Mouse (Mus musculus): Measurements from ENCODE around the gene Mvp.

Gene Mvp

DNA sequence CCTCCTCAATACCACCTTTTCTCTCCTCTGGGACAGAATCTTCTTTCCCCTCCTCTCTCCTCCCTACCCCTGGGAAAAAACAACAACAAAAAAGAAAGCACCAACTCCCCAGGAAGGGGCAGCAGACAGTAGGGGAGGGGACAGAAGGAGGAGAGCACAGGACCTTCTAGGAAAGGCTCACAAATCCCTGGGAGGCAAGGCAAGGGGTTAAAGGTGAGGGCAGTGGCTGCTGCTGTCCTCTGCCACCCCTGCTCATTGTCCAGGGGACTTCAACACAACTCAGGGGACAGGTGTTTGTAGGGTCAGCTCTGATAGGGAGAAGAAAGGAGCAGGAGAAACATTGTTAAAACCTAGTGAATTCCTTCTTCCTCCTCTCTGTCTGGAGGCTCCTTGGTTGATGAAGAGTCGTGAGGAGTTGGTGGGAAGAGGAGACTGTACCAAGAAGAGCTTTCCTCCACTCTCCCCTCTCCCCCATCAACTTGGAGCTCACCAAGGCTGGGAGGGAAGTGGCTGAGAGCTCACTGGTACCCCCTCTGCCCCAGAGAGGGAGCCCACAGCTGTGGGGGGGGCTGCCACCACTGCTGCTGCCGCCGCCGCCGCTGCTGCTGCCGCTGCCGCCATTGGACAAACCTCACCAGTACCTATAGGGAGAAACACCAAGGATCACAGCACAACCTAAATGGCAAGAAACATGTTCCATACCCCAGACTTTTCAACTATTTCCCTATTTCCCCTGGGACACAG lies 8.3 kb upstream of the Mvp start:
- ChIA-PET CTCF (interaction anchor here in 2 of 4 experiments (0.5 to 0.6 kb wide), 2 partner anchors 61 to 81 kb away, joined by 4 read pairs; no protein-coding TSS in a partner anchor), POLR2A (interaction anchor here in 3 of 4 experiments (1.0 to 7.5 kb wide), 12 partner anchors 8 to 229 kb away, joined by 3 to 280 read pairs (median 4); partner anchors contain the start of genes Mvp (in 2 of the 3), Pagr1a (in 2 of the 3) and Pagr1b (in 2 of the 3))

DNA sequence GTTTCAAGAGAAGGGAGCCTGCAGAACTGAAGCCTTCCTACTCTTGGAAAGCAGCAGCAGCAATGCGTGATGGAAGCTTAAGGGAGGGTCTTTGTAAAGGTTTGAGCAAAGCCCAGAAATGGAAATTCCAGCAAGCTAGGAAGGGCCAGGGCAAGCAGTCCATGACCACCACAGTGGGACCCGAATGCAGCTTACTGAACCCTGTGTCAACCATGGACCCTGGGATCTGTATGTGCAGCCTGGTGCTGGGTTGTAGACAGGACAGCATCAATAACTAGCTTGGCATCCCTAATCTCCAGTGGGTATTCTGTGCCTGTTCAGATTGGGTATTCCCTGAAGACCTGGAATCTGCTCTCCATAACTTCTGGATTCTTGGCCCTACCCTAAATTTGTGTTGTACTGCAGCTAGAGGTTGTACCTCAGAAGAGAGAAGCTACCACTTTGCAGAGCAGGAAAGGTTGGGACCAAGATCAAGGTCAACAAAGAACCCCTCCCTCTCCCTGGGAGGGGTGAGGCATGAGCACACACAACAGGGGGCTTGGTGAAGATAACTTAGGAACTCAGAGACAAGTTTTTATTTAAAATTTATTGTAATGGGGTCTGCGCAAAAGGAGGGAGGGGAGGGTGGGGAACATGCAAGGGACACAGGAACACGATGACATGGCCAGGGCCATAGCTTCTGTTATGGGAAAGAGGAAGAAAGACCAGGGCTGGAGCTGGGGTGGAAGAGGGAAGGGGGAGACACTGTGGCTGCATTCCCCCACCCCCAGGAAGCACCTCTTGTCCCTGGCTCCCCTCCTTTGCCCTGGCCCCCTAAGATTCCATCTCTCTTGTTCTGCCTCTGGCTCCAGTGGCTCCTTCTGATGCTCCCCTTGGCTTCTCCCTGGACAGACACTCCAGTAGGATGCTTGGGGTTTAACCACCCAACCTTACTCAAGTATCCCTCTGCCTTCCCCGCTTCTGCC lies 7.4 kb upstream of the Mvp start:
- ChIA-PET CTCF (interaction anchor here in 1 of 4 experiments (0.8 kb wide), 1 partner anchor 329 kb away, joined by 3 read pairs; no protein-coding TSS in a partner anchor), POLR2A (interaction anchor here in 3 of 4 experiments (0.7 to 7.5 kb wide), 25 partner anchors 8 to 235 kb away, joined by 3 to 280 read pairs (median 4); partner anchors contain the start of genes AI467606 (in 1 of the 3), Cd2bp2 (in 1 of the 3), Fam57b (in 1 of the 3) and Hirip3 (in 1 of the 3))

DNA sequence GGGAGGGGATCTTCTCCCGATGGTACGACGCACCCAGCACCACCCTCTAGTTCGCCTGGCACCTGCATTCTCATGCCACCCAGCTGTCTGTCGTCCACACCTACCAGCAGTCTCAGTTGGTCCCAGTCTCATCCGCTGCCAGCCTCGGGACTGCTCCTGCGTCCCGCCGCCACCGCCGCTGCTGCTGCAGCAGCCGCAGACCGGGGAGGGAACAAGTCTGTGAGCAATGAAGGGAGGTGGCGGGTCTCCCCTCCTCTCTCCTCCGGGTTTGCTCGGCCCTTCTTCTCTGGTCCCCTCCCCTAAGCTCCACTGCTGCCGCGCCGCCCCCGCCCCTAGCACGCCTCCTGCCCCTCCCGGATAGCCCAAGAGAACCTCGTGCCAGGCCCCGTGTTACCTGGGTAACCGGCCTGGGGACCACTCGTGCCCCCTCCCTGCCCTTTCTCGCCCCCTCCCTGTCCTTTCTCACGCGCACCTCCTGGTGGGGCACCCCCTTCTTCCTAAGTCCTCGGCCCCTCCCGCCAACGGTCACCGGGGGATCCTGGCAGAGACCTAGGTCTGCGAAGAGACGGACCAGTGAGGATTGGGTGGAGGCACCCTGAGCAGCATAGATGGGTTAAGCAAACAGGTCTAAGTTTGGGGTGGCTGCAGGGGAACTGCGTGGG lies 6.6 kb upstream of the Mvp start, which contains the start of the genes Gm42742 and Prrt2:
Gm42742 (minus strand) TSS at position 197 of the 662 bp plus-strand sequence.
Prrt2 (minus strand) TSS at position 311 of the 662 bp plus-strand sequence.
- ChIA-PET POLR2A (interaction anchor here in 3 of 4 experiments (0.7 to 7.5 kb wide), 22 partner anchors 8 to 235 kb away, joined by 3 to 280 read pairs (median 4); partner anchors contain the start of genes AI467606 (in 1 of the 3), Cd2bp2 (in 1 of the 3), Fam57b (in 1 of the 3) and Hirip3 (in 1 of the 3)), CTCF (interaction anchor here in 1 of 4 experiments (0.5 to 1.6 kb wide), 3 partner anchors 12 to 329 kb away, joined by 3 read pairs; no protein-coding TSS in a partner anchor)

DNA sequence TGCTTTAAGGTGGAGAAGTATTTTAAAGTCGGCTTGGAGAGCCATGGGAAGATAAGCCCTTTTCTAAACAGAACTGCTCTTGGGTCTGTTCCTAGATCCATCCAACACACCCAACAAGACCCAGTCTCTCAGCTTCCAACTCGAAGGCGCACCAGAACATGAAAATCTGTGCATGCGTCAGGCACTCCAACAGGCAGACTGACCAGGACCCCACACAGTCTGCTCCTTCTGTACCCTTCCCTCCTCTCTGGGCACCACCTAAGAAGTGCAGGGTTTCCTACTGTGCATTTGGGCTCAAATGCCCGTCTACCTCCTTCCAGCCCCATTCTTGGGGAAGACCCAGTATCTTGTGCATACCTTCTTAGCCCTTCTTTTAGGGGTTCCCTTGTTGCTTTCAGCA lies 6.1 kb upstream of the Mvp start:
- CTCF ChIA-PET: interaction anchor here in 1 of 4 experiments (0.5 to 1.6 kb wide), 2 partner anchors 11 to 58 kb away, joined by 3 read pairs; no protein-coding TSS in a partner anchor
- POLR2A ChIA-PET: interaction anchor here in 3 of 4 experiments (1.1 to 3.1 kb wide), 8 partner anchors 9 to 222 kb away, joined by 3 to 15 read pairs (median 10); partner anchors contain the start of genes AI467606 (in 1 of the 3), Fam57b (in 1 of the 3) and Kif22 (in 1 of the 3)

DNA sequence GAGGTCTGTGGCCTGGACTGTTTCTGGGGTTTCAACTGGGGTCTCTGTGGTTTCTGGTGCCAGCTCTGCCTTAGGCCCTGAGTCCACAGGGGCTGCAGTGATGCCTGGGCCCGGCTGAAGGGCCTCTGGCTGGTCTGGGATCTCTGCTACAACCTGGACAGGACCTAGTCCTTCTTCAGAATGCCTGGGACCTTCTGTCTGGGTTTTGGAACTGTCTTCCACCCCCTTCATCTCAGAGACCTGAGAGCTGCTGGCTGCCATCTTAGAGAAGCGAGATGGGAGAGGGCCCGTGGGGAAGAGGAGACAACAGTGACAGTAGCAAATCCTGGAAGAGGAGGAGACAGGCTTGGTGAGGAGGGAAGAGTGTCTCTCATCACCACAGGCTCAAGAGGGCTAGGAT lies 5.6 kb upstream of the Mvp start:
- CTCF ChIA-PET: interaction anchor here in 1 of 4 experiments (1.6 kb wide), 1 partner anchor 11 kb away, joined by 3 read pairs; no protein-coding TSS in a partner anchor
- POLR2A ChIA-PET: interaction anchor here in 2 of 4 experiments (1.2 to 3.1 kb wide), 4 partner anchors 11 to 222 kb away, joined by 4 to 15 read pairs (median 10); partner anchors contain the start of genes Fam57b (in 1 of the 2) and Kif22 (in 1 of the 2)

DNA sequence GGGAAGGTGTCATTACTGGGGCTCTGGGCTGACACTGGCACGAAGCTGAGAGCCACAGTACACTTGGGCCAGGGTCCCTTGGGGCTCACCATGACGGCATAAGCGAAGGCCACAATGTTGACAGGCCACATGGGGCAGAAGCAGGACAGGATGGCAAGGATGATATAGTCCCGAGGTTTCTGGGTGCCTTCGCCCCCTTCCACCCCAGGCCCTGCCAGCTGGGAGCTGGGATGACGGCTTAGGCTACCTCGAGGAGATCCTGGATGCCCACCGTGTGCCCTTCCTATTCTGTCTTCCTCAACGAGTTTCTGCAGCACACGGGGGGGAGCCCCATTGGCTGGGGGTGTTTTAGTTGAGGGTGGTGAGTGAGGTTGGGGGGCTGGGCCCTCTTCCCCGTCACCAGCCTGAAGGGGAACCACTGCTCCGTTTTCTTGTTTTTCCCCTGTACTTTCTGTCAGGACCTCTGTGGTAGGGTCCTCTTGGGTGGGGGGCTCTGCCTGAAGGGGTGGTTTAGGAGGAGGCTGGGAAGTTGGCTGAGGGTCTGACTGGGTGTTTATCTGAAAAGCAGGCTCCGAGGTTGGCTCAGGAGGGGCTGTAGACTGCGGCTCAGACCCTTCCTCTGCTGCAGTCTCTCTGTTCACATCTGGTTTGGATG lies 5.0 kb upstream of the Mvp start:
- CTCF ChIA-PET: interaction anchor here in 1 of 4 experiments (1.6 kb wide), 1 partner anchor 10 kb away, joined by 3 read pairs; no protein-coding TSS in a partner anchor
- POLR2A ChIA-PET: interaction anchor here in 3 of 4 experiments (0.6 to 3.1 kb wide), 5 partner anchors 11 to 71 kb away, joined by 3 to 10 read pairs (median 4); partner anchors contain the start of gene Kif22 (in 1 of the 3)

DNA sequence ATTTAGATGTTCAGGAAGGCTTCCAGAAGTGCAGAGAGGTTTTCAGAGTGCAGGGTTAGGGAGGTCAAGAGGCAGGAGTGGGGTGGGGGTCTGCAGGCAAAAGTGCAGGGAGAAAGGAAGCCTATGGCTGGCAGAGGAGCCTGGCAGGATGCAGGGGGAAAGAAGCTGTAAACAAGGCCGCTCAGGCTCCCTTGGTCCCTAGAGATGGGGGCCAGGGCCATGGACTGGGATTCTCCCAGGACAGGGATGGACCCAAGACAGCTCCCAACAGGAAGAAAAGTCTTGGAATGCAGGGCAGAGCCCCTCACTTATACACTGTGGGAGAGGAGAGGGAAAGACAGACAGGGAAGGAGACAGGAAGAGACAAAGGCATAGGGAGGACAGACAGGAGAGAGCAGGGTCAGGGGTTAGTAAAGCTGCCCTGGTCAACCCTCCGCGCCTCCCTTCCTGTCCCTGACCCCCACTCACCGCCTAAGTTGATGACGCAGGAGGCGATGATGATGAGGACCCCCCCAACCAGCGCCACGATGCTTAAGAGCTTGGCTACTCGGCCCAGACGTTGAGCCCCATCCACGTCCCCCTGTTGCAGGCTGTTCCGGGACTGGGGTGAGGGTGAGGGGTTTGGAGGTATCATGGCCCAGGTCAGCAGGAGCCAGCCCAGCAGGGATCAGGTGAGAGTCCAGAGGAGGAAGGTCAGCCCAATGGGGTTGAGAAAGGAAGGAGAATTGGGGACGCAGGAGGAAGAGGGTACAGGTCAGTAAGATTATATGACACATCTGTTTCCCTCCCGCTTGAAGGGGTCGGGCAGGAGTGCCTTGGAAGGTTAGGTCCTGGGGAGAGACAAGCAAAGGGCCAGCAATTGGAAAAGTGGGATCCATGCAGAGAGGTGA lies 4.2 kb upstream of the Mvp start:
- CTCF ChIA-PET: no interaction called here

DNA sequence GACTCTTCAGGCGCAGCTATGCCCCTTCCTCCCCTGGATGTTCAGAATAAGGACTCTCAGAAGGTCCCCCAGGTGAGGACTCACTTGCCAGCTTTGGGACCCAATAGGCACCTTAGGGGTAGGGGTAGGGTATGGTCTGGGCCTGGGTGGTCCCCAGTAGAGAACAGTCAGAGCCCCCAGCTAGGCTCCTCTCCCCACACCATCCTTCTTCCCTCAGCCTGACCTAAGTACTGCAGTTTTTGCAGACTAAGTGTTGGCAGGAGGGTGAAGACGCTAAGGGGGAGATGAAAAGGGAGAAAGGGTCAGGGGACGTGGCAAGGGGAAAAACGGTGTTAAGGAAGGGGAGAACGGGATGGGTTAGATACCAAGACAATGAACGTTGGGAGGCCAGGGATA lies 3.5 kb upstream of the Mvp start:
- ChIA-PET POLR2A (interaction anchor here (0.6 to 13.6 kb wide), 22 partner anchors 7 to 1561 kb away, joined by 3 to 280 read pairs (median 4); partner anchors contain the start of genes Maz (in 4 of the 4), Cd2bp2 (in 1 of the 4), Fam57b (in 1 of the 4) and Kat8 (in 1 of the 4)), CTCF (interaction anchor here in 3 of 4 experiments (0.7 to 3.0 kb wide), 9 partner anchors 8 to 543 kb away, joined by 3 to 44 read pairs (median 4); partner anchors contain the start of genes Maz (in 1 of the 3) and Sh2b1 (in 1 of the 3))

More for the DNA sequence above, 4.2 kb upstream of the Mvp start:
- POLR2A ChIA-PET: interaction anchor here in 3 of 4 experiments (0.6 to 13.6 kb wide), 7 partner anchors 6 to 172 kb away, joined by 3 to 280 read pairs (median 6); partner anchors contain the start of genes Maz (in 3 of the 3) and Prrt2 (in 1 of the 3)

DNA sequence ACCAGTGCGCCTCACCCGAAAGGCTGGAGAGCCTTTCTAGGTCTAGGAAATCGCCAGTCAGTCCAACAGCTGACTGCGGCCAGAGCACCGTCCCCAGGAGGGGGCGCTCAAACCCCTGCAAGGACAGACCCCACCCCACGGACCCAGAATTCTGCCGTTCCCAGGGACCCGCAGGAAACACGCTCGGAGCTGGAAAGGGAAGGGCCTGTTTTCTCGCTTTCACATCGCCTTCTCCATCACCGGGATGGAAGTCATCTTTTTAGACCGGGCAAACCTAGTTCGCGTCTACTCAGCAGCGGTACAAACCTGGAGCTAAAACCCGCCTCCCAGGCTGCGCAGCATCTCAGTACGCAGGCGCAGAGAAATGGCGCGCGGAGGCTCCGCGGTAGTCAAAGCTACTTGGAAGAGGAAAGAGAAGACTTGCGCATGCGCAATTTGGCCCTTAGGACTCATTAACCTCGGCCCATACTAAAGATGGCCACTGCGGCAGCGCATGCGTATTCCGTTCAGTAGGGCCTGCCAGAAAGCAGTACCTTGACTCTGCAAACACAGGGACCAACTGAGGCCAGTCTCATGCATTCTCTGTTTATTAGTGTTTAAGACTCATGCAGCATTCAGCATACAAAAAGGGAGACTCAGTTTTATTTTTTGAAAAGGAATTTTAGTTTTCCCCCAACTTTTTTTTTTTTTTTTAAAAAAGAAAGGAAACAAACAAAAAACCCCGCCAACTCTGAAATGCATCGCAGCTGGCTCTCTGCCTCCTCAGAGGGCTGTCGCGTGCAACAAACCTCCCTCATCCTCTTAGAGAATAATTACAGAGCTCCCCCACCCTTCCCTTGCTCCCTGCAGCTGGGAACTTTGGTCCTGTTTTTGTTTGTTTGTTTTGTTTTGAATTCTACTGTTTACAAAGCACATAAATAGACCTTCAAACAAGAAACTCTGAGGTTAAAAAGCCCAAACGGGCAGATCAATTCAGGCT lies 2.8 kb upstream of the Mvp start, which contains the start of gene Pagr1a:
Pagr1a (minus strand) TSS at position 382 of the 979 bp plus-strand sequence.
- ChIA-PET POLR2A (interaction anchor here (0.6 to 13.6 kb wide), 78 partner anchors 7 to 1561 kb away, joined by 3 to 280 read pairs (median 4); partner anchors contain the start of genes Maz (in 4 of the 4), Kif22 (in 3 of the 4), Hirip3 (in 2 of the 4) and Ino80e (in 2 of the 4)), CTCF (interaction anchor here (0.6 to 3.0 kb wide), 46 partner anchors 8 to 589 kb away, joined by 3 to 44 read pairs (median 4); partner anchors contain the start of genes Maz (in 4 of the 4), Kif22 (in 2 of the 4), AI467606 (in 1 of the 4) and Sh2b1 (in 1 of the 4))

DNA sequence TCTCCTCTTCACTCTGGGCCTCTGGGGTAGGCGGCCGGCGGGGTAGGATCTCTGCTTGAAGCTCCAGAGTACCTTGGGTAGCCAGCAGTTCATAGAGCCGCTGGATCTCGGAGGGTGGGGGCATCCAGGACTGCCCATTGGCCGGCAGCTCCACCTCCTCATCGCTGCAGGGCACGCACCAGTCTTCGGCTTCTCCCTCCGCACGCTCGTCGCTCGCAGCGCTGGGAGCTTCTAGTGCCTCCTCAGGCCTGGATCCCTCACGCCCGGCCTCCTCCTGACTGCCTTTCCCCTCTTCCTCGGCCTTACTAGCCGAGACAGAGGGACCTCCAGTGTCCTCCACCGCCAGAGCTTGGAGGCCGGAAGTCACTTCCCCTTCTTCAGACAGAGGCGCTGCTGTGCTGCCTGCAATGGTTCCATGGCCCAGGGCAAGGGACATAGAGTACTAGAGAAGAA lies 2.1 kb upstream of the Mvp start:
- ChIA-PET POLR2A (interaction anchor here (0.6 to 13.6 kb wide), 62 partner anchors 8 to 721 kb away, joined by 3 to 280 read pairs (median 5); partner anchors contain the start of genes Maz (in 4 of the 4), Kif22 (in 3 of the 4), Asphd1 (in 2 of the 4) and Hirip3 (in 2 of the 4)), CTCF (interaction anchor here (0.6 to 3.0 kb wide), 34 partner anchors 8 to 542 kb away, joined by 3 to 44 read pairs (median 4); partner anchors contain the start of genes Maz (in 3 of the 4), Kif22 (in 2 of the 4), AI467606 (in 1 of the 4) and Sh2b1 (in 1 of the 4))

DNA sequence TGATC lies 1.9 kb upstream of the Mvp start, which contains the start of gene Pagr1b:
Pagr1b (minus strand) TSS at position 4 of the 5 bp plus-strand sequence.
- POLR2A ChIA-PET: interaction anchor here (1.0 to 13.6 kb wide), 29 partner anchors 8 to 514 kb away, joined by 3 to 280 read pairs (median 7); partner anchors contain the start of genes Maz (in 4 of the 4), 4930451I11Rik (in 1 of the 4), Asphd1 (in 1 of the 4) and Fam57b (in 1 of the 4)
- CTCF ChIA-PET: interaction anchor here (0.6 to 3.0 kb wide), 17 partner anchors 8 to 131 kb away, joined by 3 to 44 read pairs (median 6); partner anchors contain the start of genes Maz (in 2 of the 4), AI467606 (in 1 of the 4) and Kif22 (in 1 of the 4)

DNA sequence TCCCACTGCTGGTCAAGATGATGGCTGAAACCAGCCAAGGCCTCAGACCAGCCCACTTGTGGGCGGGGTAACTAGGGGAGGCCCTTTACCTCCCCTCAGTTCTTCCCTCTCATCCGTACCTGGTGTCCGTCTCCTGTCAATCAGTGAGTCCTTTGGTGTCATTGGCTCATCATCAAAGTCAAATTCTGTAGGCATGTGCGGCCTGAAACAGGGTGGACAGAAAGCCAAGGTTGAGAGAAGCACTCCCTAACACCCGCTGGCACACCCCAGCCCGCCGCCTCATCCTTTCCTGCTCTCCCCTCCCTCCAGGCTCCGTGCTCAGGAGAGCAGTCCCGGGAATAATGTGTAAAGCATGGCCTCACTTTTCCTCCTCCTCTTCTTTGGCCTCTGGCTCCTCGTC lies 1.7 kb upstream of the Mvp start:
- ChIA-PET POLR2A (interaction anchor here (0.5 to 13.6 kb wide), 33 partner anchors 8 to 514 kb away, joined by 3 to 280 read pairs (median 6); partner anchors contain the start of genes Maz (in 4 of the 4), 4930451I11Rik (in 1 of the 4), Asphd1 (in 1 of the 4) and Fam57b (in 1 of the 4)), CTCF (interaction anchor here (0.6 to 3.0 kb wide), 17 partner anchors 7 to 131 kb away, joined by 3 to 44 read pairs (median 6); partner anchors contain the start of genes Maz (in 2 of the 4), AI467606 (in 1 of the 4) and Kif22 (in 1 of the 4))

DNA sequence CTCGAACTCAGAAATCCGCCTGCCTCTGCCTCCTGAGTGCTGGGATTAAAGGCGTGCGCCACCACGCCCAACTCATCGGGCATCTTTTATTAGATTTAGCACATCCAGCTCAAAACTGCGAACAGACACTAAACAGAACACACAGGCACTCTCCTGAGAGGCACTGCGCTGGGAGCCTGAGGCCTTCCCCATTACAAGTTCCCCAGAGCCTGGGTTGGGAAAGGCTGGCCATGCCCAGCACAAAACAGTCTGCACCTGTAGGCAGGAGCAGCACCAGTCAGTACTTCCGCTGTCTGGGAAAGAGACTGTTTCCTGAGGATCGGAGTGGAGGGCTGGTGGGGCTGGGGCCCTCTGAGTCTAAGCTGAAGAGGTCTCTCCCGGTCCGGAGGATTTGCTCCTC lies 572 bp upstream of the Mvp start:
- CTCF ChIA-PET: interaction anchor here in 2 of 4 experiments (1.1 to 3.0 kb wide), 2 partner anchors 11 to 215 kb away, joined by 3 to 44 read pairs; partner anchors contain the start of gene Maz (in 1 of the 2)
- POLR2A ChIA-PET: interaction anchor here (0.6 to 13.6 kb wide), 33 partner anchors 7 to 450 kb away, joined by 3 to 280 read pairs (median 5); partner anchors contain the start of genes Maz (in 3 of the 4), Taok2 (in 2 of the 4), AI467606 (in 1 of the 4) and Cdiptos (in 1 of the 4)
